Mouse (Mus musculus) ES-Bruce4 (cell line): ENCODE measurements at regions not wholly inside any gene's neighbourhood (a gene's known extent, or its start where the extent isn't known, plus 50 kb on each side); places are given as distances from the start of the nearest gene placed in this dataset.

Source experiments
- H3K27ac ChIP-seq: 2 replicates; pipeline ENCODE4 v1.5.1; 2012; ENCODE audit warnings: low read length, inconsistent platforms; ENCODE audit not compliant: insufficient read depth
- H3K27me3 ChIP-seq: 2 replicates; pipeline ENCODE4 v1.6.1; 2012; ENCODE audit warnings: mild to moderate bottlenecking, low read length, inconsistent platforms; ENCODE audit not compliant: control insufficient read depth, poor library complexity, insufficient read depth, severe bottlenecking
- H3K36me3 ChIP-seq: 2 replicates; pipeline ENCODE4 v1.6.1; 2012; ENCODE audit warnings: inconsistent platforms, mild to moderate bottlenecking, low read length, moderate library complexity; ENCODE audit not compliant: control insufficient read depth, poor library complexity, insufficient read depth, severe bottlenecking
- H3K4me1 ChIP-seq: one replicate; pipeline ENCODE4 v1.8.1; 2011; ENCODE audit warnings: low read length; ENCODE audit not compliant: control insufficient read depth, insufficient read depth
- H3K4me3 ChIP-seq: 2 replicates; pipeline ENCODE4 v1.5.1; 2011; ENCODE audit warnings: low read depth, mild to moderate bottlenecking, low read length
- H3K9ac ChIP-seq: 2 replicates; pipeline ENCODE4 v1.6.1; 2012; ENCODE audit warnings: low read depth, mild to moderate bottlenecking, inconsistent platforms; ENCODE audit not compliant: poor library complexity, severe bottlenecking
- H3K9me3 ChIP-seq: replicated peaks from 2 replicates; pipeline ENCODE4 v1.6.1; 2012; ENCODE audit warnings: mild to moderate bottlenecking, low read length, inconsistent platforms; ENCODE audit not compliant: control insufficient read depth, poor library complexity, insufficient read depth, severe bottlenecking
- CTCF ChIP-seq: IDR thresholded peaks from one replicate; pipeline ENCODE4 v1.8.1; 2011; ENCODE audit warnings: low read depth, low read length
- EP300 ChIP-seq: IDR thresholded peaks from 2 replicates; pipeline ENCODE4 v1.6.1; 2011; ENCODE audit warnings: low read depth, low read length; ENCODE audit not compliant: insufficient read depth
- POLR2A ChIP-seq: IDR thresholded peaks from one replicate; pipeline ENCODE4 v1.8.1; 2011; ENCODE audit warnings: low read length; ENCODE audit not compliant: insufficient read depth

DNA sequence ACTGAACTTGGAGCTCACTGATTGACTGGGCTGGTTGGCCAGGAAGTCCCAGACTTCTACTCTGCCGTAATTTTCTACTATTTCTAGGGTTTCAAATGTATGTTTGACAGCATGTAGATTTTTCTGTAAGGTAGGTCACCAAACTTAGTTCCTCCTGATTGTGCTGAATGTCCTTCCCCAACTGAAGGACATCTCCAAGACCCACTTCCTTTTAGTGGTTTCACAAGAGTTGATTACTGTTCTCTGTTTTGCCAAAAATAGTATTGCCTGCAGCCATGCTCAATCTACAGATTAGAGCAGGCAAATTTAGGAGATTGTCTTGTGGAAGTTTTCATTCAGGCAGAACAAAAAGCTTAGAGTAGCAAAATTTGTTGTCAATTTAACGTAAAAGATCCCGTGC is 396.7 kb upstream of the Slc8a1 start:
- no peak overlapping the region for H3K4me3 ChIP-seq
- no peaks in the 10 kb centered on the region for H3K4me1 ChIP-seq
- H3K27ac ChIP-seq, result no peak overlapping the region
- no peak overlapping the region for H3K9ac ChIP-seq
- H3K9me3 ChIP-seq, result no peaks in the 10 kb centered on the region
- no peak for TF ChIP-seq CTCF
- TF ChIP-seq POLR2A, result no peak
- no peak for TF ChIP-seq EP300
- H3K36me3 ChIP-seq, result no peaks in the 10 kb centered on the region
- no peaks in the 10 kb centered on the region for H3K27me3 ChIP-seq

DNA sequence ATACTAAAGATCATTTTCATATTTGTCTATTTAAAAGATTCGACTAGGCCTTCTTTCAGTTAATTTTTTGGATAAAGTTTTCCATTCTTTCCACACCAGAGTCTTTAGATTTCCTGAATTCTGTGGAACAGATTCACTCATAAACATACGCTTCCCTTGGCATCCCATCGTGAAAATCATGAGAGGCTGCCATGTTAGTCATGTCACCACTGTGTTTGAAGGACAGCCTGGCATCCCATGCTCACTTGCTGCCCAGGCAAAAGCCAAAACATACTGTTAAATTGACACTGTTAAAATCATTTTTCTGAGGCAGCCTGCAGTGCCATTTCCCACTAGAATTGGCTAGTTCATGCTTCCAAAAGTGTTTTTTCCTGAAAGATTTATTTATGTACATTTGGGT is 394.8 kb upstream of the Slc8a1 start:
- Histone ChIP-seq H3K4me1 (no peaks in the 10 kb centered on the region), H3K27me3 (no peaks in the 10 kb centered on the region), H3K36me3 (no peaks in the 10 kb centered on the region), H3K27ac (no peak overlapping the region), H3K9ac (no peak overlapping the region), H3K9me3 (no peaks in the 10 kb centered on the region), H3K4me3 (no peak overlapping the region)
- no peak for TF ChIP-seq CTCF
- no peak for TF ChIP-seq POLR2A
- TF ChIP-seq EP300, result no peak

DNA sequence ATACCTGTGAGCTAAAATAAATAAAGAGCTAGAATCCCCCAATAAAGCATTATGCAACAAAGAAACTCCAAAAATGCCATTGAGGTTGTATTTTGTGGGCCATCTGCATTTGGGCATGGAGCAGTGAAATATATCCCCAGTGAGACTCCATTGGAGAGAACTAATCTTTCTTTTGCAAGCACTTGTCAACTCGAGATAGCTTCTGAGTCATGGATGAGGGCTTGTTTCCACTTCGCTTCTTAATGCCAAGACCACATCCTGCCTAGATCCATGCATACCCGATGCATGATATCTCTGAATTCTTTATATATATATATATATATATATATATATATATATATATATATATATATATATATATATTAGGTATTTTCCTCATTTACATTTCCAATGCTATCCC is 349.0 kb upstream of the Slc8a1 start:
- TF ChIP-seq POLR2A (no peak), CTCF (no peak), EP300 (no peak)

DNA sequence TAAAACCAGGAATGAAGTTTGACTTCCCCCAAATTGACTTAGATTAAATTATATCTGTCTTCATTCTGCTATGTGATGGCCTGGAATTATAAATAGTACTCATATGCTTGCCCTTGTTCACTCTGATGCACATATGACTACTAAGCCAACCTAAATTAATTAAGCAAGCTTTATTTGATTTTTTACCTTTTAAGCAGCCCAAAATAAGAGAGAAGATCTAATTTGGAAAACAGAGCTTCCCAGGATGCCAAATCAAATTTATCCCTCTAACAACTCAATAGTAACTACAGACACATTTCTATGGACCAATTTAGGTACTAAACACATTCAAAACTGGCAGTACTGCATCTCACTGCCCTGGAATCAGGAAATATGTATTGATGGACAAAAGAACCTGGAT is 342.1 kb upstream of the Slc8a1 start:
- H3K27ac ChIP-seq, result no peak overlapping the region
- H3K9ac ChIP-seq, result no peak overlapping the region
- H3K4me1 ChIP-seq, result no peaks in the 10 kb centered on the region
- no peaks in the 10 kb centered on the region for H3K27me3 ChIP-seq
- H3K36me3 ChIP-seq, result no peaks in the 10 kb centered on the region
- H3K4me3 ChIP-seq, result no peak overlapping the region
- no peak for TF ChIP-seq CTCF
- no peak for TF ChIP-seq EP300
- no peak for TF ChIP-seq POLR2A
- H3K9me3 ChIP-seq, result no peaks in the 10 kb centered on the region

More for the DNA sequence above, 349.0 kb upstream of the Slc8a1 start:
- Histone ChIP-seq H3K9me3 (no peaks in the 10 kb centered on the region), H3K9ac (no peak overlapping the region), H3K36me3 (no peaks in the 10 kb centered on the region), H3K4me3 (no peak overlapping the region), H3K27me3 (no peaks in the 10 kb centered on the region), H3K4me1 (no peaks in the 10 kb centered on the region), H3K27ac (no peak overlapping the region)
